Mouse (Mus musculus): ENCODE measurements around the gene Podxl.

- TF ChIP-seq CTCF (IDR thresholded peaks at IDR 0.05; ENCODE audit: low read depth): no peak
- TF ChIP-seq EP300 (IDR thresholded peaks at IDR 0.05; ENCODE audit: low read depth): no peak
Observed at GRCm38 (mm10) chr6:31604629-31605265, 41.0 kb upstream of the Podxl start.
